Mouse (Mus musculus) bone marrow, adult 2 months (tissue): ENCODE measurements around the gene Abcg8.

Experiments used
- CTCF ChIP-seq: fragments of 200-500 bp; IDR thresholded peaks from 2 replicates; pipeline ENCODE4 v1.5.1; 2011; ENCODE audit warnings: low read length, control low read depth; ENCODE audit not compliant: control insufficient read depth, insufficient read depth
- POLR2A ChIP-seq: fragments of 200-500 bp; IDR thresholded peaks from 2 replicates; pipeline ENCODE4 v1.6.1; 2011; ENCODE audit warnings: low read depth, mild to moderate bottlenecking, control low read depth, low read length, borderline replicate concordance; ENCODE audit not compliant: control insufficient read depth

DNA sequence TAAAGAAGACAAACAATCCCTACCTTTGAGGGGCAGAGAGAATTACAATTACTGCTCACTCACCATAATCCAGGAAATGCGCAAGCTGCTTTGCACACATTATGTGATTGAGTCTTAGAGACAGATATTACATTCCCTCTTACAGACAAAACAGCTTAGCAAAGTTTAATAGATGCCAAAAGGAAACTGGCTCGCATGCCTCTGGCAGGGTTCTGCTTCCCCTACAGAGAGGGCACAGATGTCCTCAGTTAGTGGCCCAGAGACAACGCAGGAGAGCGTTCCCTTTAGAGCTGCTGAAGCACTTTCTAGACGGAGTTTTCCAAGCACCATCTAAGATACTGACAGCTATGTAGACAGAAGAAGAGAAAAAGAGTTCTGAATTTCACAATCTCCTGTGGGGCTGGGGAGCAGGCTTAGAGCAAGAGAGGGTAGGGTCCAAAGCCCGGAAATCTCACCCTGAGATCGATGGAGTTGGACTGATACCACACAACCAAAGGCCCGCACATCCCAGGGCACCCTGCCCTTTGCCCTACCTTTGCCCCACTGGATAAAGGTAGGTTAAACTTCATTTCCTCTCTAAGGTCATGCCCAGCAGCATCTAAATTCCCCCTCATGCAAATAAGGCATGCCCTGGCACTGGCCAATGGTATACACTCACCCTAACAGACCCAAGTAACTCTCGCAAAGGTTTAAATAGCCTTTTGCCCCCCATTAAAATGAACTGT is 62.1 kb downstream of the Abcg8 start:
- TF ChIP-seq CTCF, result no peak
- no peak for TF ChIP-seq POLR2A
